ENCODE assay signal across 16 mouse cellular contexts in genomic region chr5:44049395-44049976, GRCm38 (mm10). TPM values are rescaled to one million over a fixed set of nuclear protein-coding genes. Genes with fewer than 3 reads are reported as not detected.
DNase-seq lines count a peak whose midpoint lies in the region; ATAC-seq and TF ChIP-seq lines count a peak whose summit lies in the region.
"Had no signal": no experiment of that assay in that cellular context is flagged by ENCODE, and none has a peak within 500 bp of the region (broad histone marks: within the 10 kb centered on the region; RNA-seq: fewer than 3 reads in every experiment).

No protein-coding gene starts in this region.

- ATAC-seq in lung, embryonic 15.5 days (ENCODE audit: borderline replicate concordance, extremely low read depth, low FRiP score, low TSS enrichment): peak; percentile 90
- ATAC-seq in intestine, embryonic 15.5 days: peak; percentile 73
- peak; percentile 24 for ATAC-seq in liver, postnatal 0 days
- no peak for ATAC-seq in inflammation-experienced regulatory T-cells, adult 6 months
- no peak for ATAC-seq in erythroid progenitor cell, adult 5-6 weeks (replicated peaks; ENCODE audit: low FRiP score, poor library complexity, severe bottlenecking)

- no peak overlapping the region for H3K4me2 ChIP-seq in lung, embryonic 15.5 days
- no peak overlapping the region for H3K4me2 ChIP-seq in intestine, embryonic 15.5 days (replicated peaks)
- no peak overlapping the region for H3K4me2 ChIP-seq in liver, postnatal 0 days (ENCODE audit: low read depth, low read length)
- H3K4me2 ChIP-seq: forebrain, embryonic 12.5 days; heart, embryonic 15.5 days; neural tube, embryonic 15.5 days had no signal

- TF ChIP-seq CTCF in liver, postnatal 0 days (IDR thresholded peaks at IDR 0.05; ENCODE audit: low read depth): no peak

- H3K27me3 ChIP-seq in lung, embryonic 15.5 days: no peaks in the 10 kb centered on the region
- H3K27me3 ChIP-seq in intestine, embryonic 15.5 days (replicated peaks): no peaks in the 10 kb centered on the region
- H3K27me3 ChIP-seq in liver, postnatal 0 days (ENCODE audit: insufficient read depth, low read length): no peaks in the 10 kb centered on the region
- H3K27me3 ChIP-seq: forebrain, embryonic 12.5 days; heart, embryonic 15.5 days; megakaryocyte, embryonic 14.5 days; neural tube, embryonic 15.5 days had no signal

- H3K9ac ChIP-seq in lung, embryonic 15.5 days: no peak overlapping the region
- no peak overlapping the region for H3K9ac ChIP-seq in intestine, embryonic 15.5 days
- H3K9ac ChIP-seq in liver, postnatal 0 days (replicated peaks): no peak overlapping the region
- H3K9ac ChIP-seq: forebrain, embryonic 12.5 days; heart, embryonic 15.5 days; liver, embryonic 14.5 days; neural tube, embryonic 15.5 days had no signal

- WGBS in lung, embryonic 15.5 days: 34% methylated on average over 6 of the region's 6 CpGs
- WGBS in intestine, embryonic 15.5 days: 36% methylated on average over 6 of the region's 6 CpGs
- WGBS in liver, postnatal 0 days (ENCODE audit: insufficient replicate concordance): 47% methylated on average over 6 of the region's 6 CpGs

- DNase-seq in lung, postnatal 10 days: no peak
- no peak for DNase-seq in liver, postnatal 0 days
- DNase-seq in yolk sac, embryonic 10.5 days (ENCODE audit: low spot score): peak; percentile 14
- DNase-seq: cerebellum, postnatal 25 days; gastrocnemius, postnatal 10 days; layer of hippocampus, postnatal 36 days had no signal

- no peak overlapping the region for H3K4me3 ChIP-seq in lung, embryonic 15.5 days
- no peak overlapping the region for H3K4me3 ChIP-seq in intestine, embryonic 15.5 days (replicated peaks)
- no peak overlapping the region for H3K4me3 ChIP-seq in liver, postnatal 0 days (ENCODE audit: low read depth, low read length)
- H3K4me3 ChIP-seq: forebrain, embryonic 12.5 days; heart, embryonic 15.5 days; megakaryocyte, embryonic 14.5 days; neural tube, embryonic 15.5 days had no signal

- peaks cover 23% of the 10 kb centered on the region for H3K4me1 ChIP-seq in lung, embryonic 15.5 days
- H3K4me1 ChIP-seq in intestine, embryonic 15.5 days (replicated peaks): 0 out of 2 replicates have a peak, but pooled peaks cover 2% of the 10 kb centered on the region
- H3K4me1 ChIP-seq in liver, postnatal 0 days (ENCODE audit: insufficient read depth): peaks cover 13% of the 10 kb centered on the region; the same call in 1 of the 2 replicates
- H3K4me1 ChIP-seq: forebrain, embryonic 12.5 days; megakaryocyte, embryonic 14.5 days; neural tube, embryonic 15.5 days had no signal

- H3K36me3 ChIP-seq in lung, embryonic 15.5 days: no peaks in the 10 kb centered on the region
- no peaks in the 10 kb centered on the region for H3K36me3 ChIP-seq in intestine, embryonic 15.5 days
- H3K36me3 ChIP-seq in liver, postnatal 0 days (replicated peaks; ENCODE audit: insufficient read depth, low read length): no peaks in the 10 kb centered on the region
- H3K36me3 ChIP-seq: heart, embryonic 15.5 days; neural tube, embryonic 15.5 days had no signal

- H3K9me3 ChIP-seq in lung, embryonic 15.5 days: no peaks in the 10 kb centered on the region
- H3K9me3 ChIP-seq in intestine, embryonic 15.5 days: no peaks in the 10 kb centered on the region
- H3K9me3 ChIP-seq in liver, postnatal 0 days (ENCODE audit: low read length): no peaks in the 10 kb centered on the region
- H3K9me3 ChIP-seq: forebrain, embryonic 12.5 days; heart, embryonic 15.5 days; megakaryocyte, embryonic 14.5 days; neural tube, embryonic 15.5 days had no signal

- peak overlapping the region; percentile 77 for H3K27ac ChIP-seq in lung, embryonic 15.5 days
- H3K27ac ChIP-seq in intestine, embryonic 15.5 days: peak overlapping the region; percentile 54; the same call in 1 of the 2 replicates
- no peak overlapping the region for H3K27ac ChIP-seq in liver, postnatal 0 days (ENCODE audit: low read depth)
- H3K27ac ChIP-seq: forebrain, embryonic 12.5 days; heart, embryonic 15.5 days; hindbrain, postnatal 0 days; liver, embryonic 14.5 days; neural tube, embryonic 15.5 days had no signal

- TF ChIP-seq EP300 in liver, postnatal 0 days (IDR thresholded peaks at IDR 0.05; ENCODE audit: low read depth): no peak

RNA-seq across cellular contexts. Expression of gene Prom1, which starts 52.3 kb away (rescaled TPM):
- 42.9 and 43.0 TPM in 2 replicates for polyA plus RNA-seq in lung, embryonic 15.5 days (2015; fragmentation: Nextera tagmentation; extraction: Ambion mirVana)
- polyA plus RNA-seq in intestine, embryonic 15.5 days (2015; fragmentation: Nextera tagmentation; extraction: Ambion mirVana): 38.2 and 39.6 TPM in 2 replicates
- 9.4 and 9.7 TPM in 2 replicates for polyA plus RNA-seq in liver, postnatal 0 days (2015; fragmentation: Nextera tagmentation; extraction: Ambion mirVana)
- polyA plus RNA-seq in inflammation-experienced regulatory T-cells, adult 6 months (2017; shearing (Covaris generic)): under 1 TPM in 1 of 3 experiments, not detected in 2; 0.58 TPM
- 21.4 and 32.1 TPM in 2 replicates for total RNA-seq in erythroid progenitor cell, adult 5-6 weeks (2015; ENCODE audit: low replicate concordance)
- 19.4 and 24.8 TPM in 2 replicates for total RNA-seq in erythroid progenitor cell, adult 5-6 weeks (2017; ENCODE audit: low replicate concordance)

Comparison
In these comparisons a context has a peak if more than half of its experiments do, and no peak if none do; other contexts are left out.
1. ATAC-seq: peak in lung, embryonic 15.5 days (single experiment), intestine, embryonic 15.5 days (single experiment) and liver, postnatal 0 days (single experiment); none in inflammation-experienced regulatory T-cells, adult 6 months (single experiment) and erythroid progenitor cell, adult 5-6 weeks (single experiment).